In the genomic region with DNA sequence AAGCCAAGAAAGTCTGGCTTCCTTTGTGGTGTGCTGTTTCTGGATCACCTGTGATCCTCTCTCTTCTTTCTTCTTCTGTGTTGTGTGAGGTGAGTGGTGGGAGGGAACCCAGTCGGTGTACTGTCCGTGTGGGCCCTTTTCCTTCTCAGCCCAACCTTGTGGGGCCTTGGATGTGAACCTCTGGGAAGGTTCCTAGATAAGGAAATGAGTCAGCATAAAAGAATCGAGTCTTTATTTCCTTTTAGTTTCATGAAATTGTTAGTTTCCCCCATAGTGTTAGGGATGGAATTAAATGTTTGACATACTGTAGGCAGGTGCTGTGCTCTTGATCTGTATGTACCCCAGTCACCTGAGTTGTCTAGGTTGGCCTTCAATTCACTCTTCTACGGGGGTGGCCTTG, we compare ENCODE assay signal across 11 mouse cellular contexts. TPM values are rescaled to one million over a fixed set of nuclear protein-coding genes. Genes with fewer than 3 reads are reported as not detected.
DNase-seq lines count a peak whose midpoint lies in the region; ATAC-seq and TF ChIP-seq lines count a peak whose summit lies in the region.
"Had no signal": no experiment of that assay in that cellular context is flagged by ENCODE, and none has a peak within 500 bp of the region (broad histone marks: within the 10 kb centered on the region; RNA-seq: fewer than 3 reads in every experiment).

No protein-coding gene starts in this region.

- H3K4me3 ChIP-seq in heart, embryonic 13.5 days, result no peak overlapping the region
- no peak overlapping the region for H3K4me3 ChIP-seq in lung, embryonic 15.5 days
- no peak overlapping the region for H3K4me3 ChIP-seq in myocyte
- H3K4me3 ChIP-seq: embryonic facial prominence, embryonic 15.5 days had no signal

- no peak for ATAC-seq in heart, embryonic 13.5 days (ENCODE audit: extremely low read depth, insufficient number of reproducible peaks, low FRiP score, low TSS enrichment)
- no peak for ATAC-seq in lung, embryonic 15.5 days (ENCODE audit: borderline replicate concordance, extremely low read depth, low FRiP score, low TSS enrichment)
- ATAC-seq in erythroid progenitor cell, adult 5-6 weeks (replicated peaks; ENCODE audit: low FRiP score, poor library complexity, severe bottlenecking), result 0 out of 2 replicates have a peak, but pooled peaks have one; percentile 59

- peaks cover 36% of the 10 kb centered on the region for H3K4me1 ChIP-seq in heart, embryonic 13.5 days
- peaks cover 35% of the 10 kb centered on the region for H3K4me1 ChIP-seq in lung, embryonic 15.5 days

- no peaks in the 10 kb centered on the region for H3K9me3 ChIP-seq in heart, embryonic 13.5 days
- H3K9me3 ChIP-seq in lung, embryonic 15.5 days, result no peaks in the 10 kb centered on the region
- H3K9me3 ChIP-seq: embryonic facial prominence, embryonic 15.5 days had no signal

- H3ac ChIP-seq in myocyte (ENCODE audit: control insufficient read depth, insufficient read length), result no peak overlapping the region

- no peak overlapping the region for H3K9ac ChIP-seq in heart, embryonic 13.5 days
- H3K9ac ChIP-seq in lung, embryonic 15.5 days, result no peak overlapping the region
- H3K9ac ChIP-seq: embryonic facial prominence, embryonic 15.5 days had no signal

- no peaks in the 10 kb centered on the region for H3K27me3 ChIP-seq in heart, embryonic 13.5 days (replicated peaks)
- H3K27me3 ChIP-seq in lung, embryonic 15.5 days, result no peaks in the 10 kb centered on the region
- no peaks in the 10 kb centered on the region for H3K27me3 ChIP-seq in myocyte (ENCODE audit: control insufficient read depth, insufficient read depth, insufficient read length)
- H3K27me3 ChIP-seq: embryonic facial prominence, embryonic 15.5 days had no signal

- H3K27ac ChIP-seq in heart, embryonic 13.5 days (replicated peaks), result peak overlapping the region; percentile 65
- peak overlapping the region; percentile 58 for H3K27ac ChIP-seq in lung, embryonic 15.5 days

- DNase-seq in heart, adult 18-20 months, result no peak
- no peak for DNase-seq in lung, adult 18-20 months
- no peak for DNase-seq in right cerebral cortex, postnatal 10 days (ENCODE audit: low spot score in 2 of 2)
- no peak for DNase-seq in embryo, embryonic 9.5 days (ENCODE audit: extremely low spot score)
- DNase-seq: right cerebral cortex, postnatal 25 days; thymus, postnatal 14 days had no signal

- H3K79me2 ChIP-seq in myocyte (ENCODE audit: control insufficient read depth, insufficient read depth), result no peaks in the 10 kb centered on the region

- no peak overlapping the region for H3K4me2 ChIP-seq in heart, embryonic 13.5 days
- no peak overlapping the region for H3K4me2 ChIP-seq in lung, embryonic 15.5 days
- peak overlapping the region; percentile 49 for H3K4me2 ChIP-seq in myocyte (ENCODE audit: low read depth)
- H3K4me2 ChIP-seq: embryonic facial prominence, embryonic 15.5 days had no signal

- no peak for TF ChIP-seq POLR2A in myocyte (IDR thresholded peaks at IDR 0.05; ENCODE audit: insufficient read length, low read depth)

- H3K36me3 ChIP-seq in heart, embryonic 13.5 days, result peaks cover 13% of the 10 kb centered on the region
- H3K36me3 ChIP-seq in lung, embryonic 15.5 days, result no peaks in the 10 kb centered on the region
- no peaks in the 10 kb centered on the region for H3K36me3 ChIP-seq in myocyte (ENCODE audit: control insufficient read depth, insufficient read depth)
- H3K36me3 ChIP-seq: embryonic facial prominence, embryonic 15.5 days had no signal

- 49% methylated on average over 4 of the region's 4 CpGs for WGBS in heart, embryonic 13.5 days
- WGBS in lung, embryonic 15.5 days, result 49% methylated on average over 4 of the region's 4 CpGs

TF ChIP-seq in myocyte, 11 proteins besides CTCF, POLR2A, EP300 and RAD21:
- TF ChIP-seq USF1 (IDR thresholded peaks at IDR 0.05; ENCODE audit: low read depth) (no peak), REST (IDR thresholded peaks at IDR 0.05; ENCODE audit: insufficient read depth, insufficient read length) (no peak), CEBPB (IDR thresholded peaks at IDR 0.05; ENCODE audit: insufficient read depth, poor library complexity, severe bottlenecking) (no peak), MAX (IDR thresholded peaks at IDR 0.05; ENCODE audit: low read depth) (no peak)

RNA-seq across cellular contexts. Expression of gene Wwp2, which starts 52.9 kb away (rescaled TPM):
- 28.4 and 30.1 TPM in 2 replicates for polyA plus RNA-seq in heart, embryonic 13.5 days (2015; fragmentation: Nextera tagmentation; extraction: Ambion mirVana)
- 10 to 100 TPM; 22.5 to 25.8 TPM for total RNA-seq in heart, adult 18-20 months (2021)
- 50.4 and 54.0 TPM in 2 replicates for polyA plus RNA-seq in lung, embryonic 15.5 days (2015; fragmentation: Nextera tagmentation; extraction: Ambion mirVana)
- 111 and 127 TPM in 2 replicates for total RNA-seq in erythroid progenitor cell, adult 5-6 weeks (2015; ENCODE audit: low replicate concordance)
- total RNA-seq in erythroid progenitor cell, adult 5-6 weeks (2017; ENCODE audit: low replicate concordance), result 132 and 174 TPM in 2 replicates
- 59.8 TPM for polyA plus RNA-seq in myocyte (2012; fragmentation: generic; extraction: Trizol)
